Mouse (Mus musculus) hindbrain, embryonic 14.5 days (tissue): ENCODE data around the gene Heg1. TPM values are rescaled to one million over a fixed set of nuclear protein-coding genes. Genes with fewer than 3 reads are reported as not detected.

Source experiments
- ATAC-seq: fragments of 200-750 bp; cut with Nextera tagmentation; 2 replicates; pipeline ENCODE4 v1.8.0; 2017; ENCODE audit warnings: moderate number of reproducible peaks, mild to moderate bottlenecking, moderate TSS enrichment, moderate library complexity; ENCODE audit not compliant: low FRiP score
- DNase-seq: peaks from one replicate; pipeline ENCODE4 v3.0.0-alpha.2; 2015; ENCODE audit warnings: low spot score
- H3K27ac ChIP-seq: fragments of 300-500 bp; sonication (generic); 2 replicates; pipeline ENCODE4 v1.5.1; 2014; ENCODE audit warnings: mild to moderate bottlenecking, moderate library complexity
- H3K27me3 ChIP-seq: fragments of 300-500 bp; sonication (generic); 2 replicates; pipeline ENCODE4 v1.6.1; 2014; ENCODE audit warnings: mild to moderate bottlenecking, low read length, mixed read lengths; ENCODE audit not compliant: control insufficient read depth, insufficient read depth
- H3K36me3 ChIP-seq: fragments of 300-500 bp; sonication (generic); replicated peaks from 2 replicates; pipeline ENCODE4 v1.6.1; 2014; ENCODE audit not compliant: control insufficient read depth, insufficient read depth
- H3K4me1 ChIP-seq: fragments of 300-500 bp; sonication (generic); replicated peaks from 2 replicates; pipeline ENCODE4 v1.6.1; 2014; ENCODE audit warnings: antibody characterized with exemption, low read length, mixed read lengths; ENCODE audit not compliant: control insufficient read depth, insufficient read depth
- H3K4me2 ChIP-seq: fragments of 300-500 bp; sonication (generic); replicated peaks from 2 replicates; pipeline ENCODE4 v1.6.1; 2014; ENCODE audit warnings: mild to moderate bottlenecking, moderate library complexity
- H3K4me3 ChIP-seq: fragments of 300-500 bp; sonication (generic); replicated peaks from 2 replicates; pipeline ENCODE4 v1.5.1; 2014; ENCODE audit warnings: mild to moderate bottlenecking, low read length
- H3K9ac ChIP-seq: fragments of 300-500 bp; sonication (generic); 2 replicates; pipeline ENCODE4 v1.6.1; 2014
- H3K9me3 ChIP-seq: fragments of 300-500 bp; sonication (generic); 2 replicates; pipeline ENCODE4 v1.6.1; 2016; ENCODE audit warnings: low read length; ENCODE audit not compliant: control insufficient read depth
- WGBS: fragments of 180-500 bp; shearing (Covaris S2); extraction: QIAGEN DNeasy Blood & Tissue Kit; methylation state at CpG from one replicate; pipeline ENCODE4 v1.1.7; 2014; 5-methylcytosine and 5-hydroxymethylcytosine counted together
- polyA plus RNA-seq: library from polyadenylated mRNA; unstranded; fragments of >200 nt; fragmentation: Nextera tagmentation; extraction: Ambion mirVana; gene quantifications from 2 replicates; pipeline ENCODE4 v1.2.1, GENCODE M21; 2014

The Heg1 gene
- 10.7 and 11.2 TPM in 2 replicates for polyA plus RNA-seq

- no peaks in the 10 kb centered on the region for H3K9me3 ChIP-seq
- H3K9ac ChIP-seq, result peak within 1 kb of the TSS; percentile 86
- under 1% methylated on average over 53 of the region's 57 CpGs for WGBS
- H3K4me3 ChIP-seq, result peak within 1 kb of the TSS; percentile 75
- peak; percentile 66 for ATAC-seq
- H3K36me3 ChIP-seq, result no peaks in the 10 kb centered on the region
- H3K27ac ChIP-seq, result peak within 1 kb of the TSS; percentile 63
- peak; percentile 66 for DNase-seq
- peak within 1 kb of the TSS; percentile 96 for H3K4me2 ChIP-seq
- H3K4me1 ChIP-seq, result 0 out of 2 replicates have a peak, but pooled peaks cover 5% of the 10 kb centered on the region
- H3K27me3 ChIP-seq, result no peaks in the 10 kb centered on the region
Observed at GRCm38 (mm10) chr16:33684162-33684702, at the start of gene Heg1. Gene Heg1, plus strand, starts transcription at chr16:33684370.

GRCm38 (mm10) chr16:33635836-33636595 lies 48.2 kb upstream of the Heg1 start:
- H3K4me2 ChIP-seq, result no peak overlapping the region
- no peak overlapping the region for H3K27ac ChIP-seq
- WGBS, result 83% methylated on average over 12 of the region's 12 CpGs
- no peaks in the 10 kb centered on the region for H3K27me3 ChIP-seq
- no peaks in the 10 kb centered on the region for H3K36me3 ChIP-seq
- no peak overlapping the region for H3K4me3 ChIP-seq
- ATAC-seq (no peak), DNase-seq (no peak)
- no peaks in the 10 kb centered on the region for H3K4me1 ChIP-seq
- no peaks in the 10 kb centered on the region for H3K9me3 ChIP-seq
- H3K9ac ChIP-seq, result no peak overlapping the region

- DNase-seq, result no peak
Observed at GRCm38 (mm10) chr16:33641779-33642178, 42.4 kb upstream of the Heg1 start.

GRCm38 (mm10) chr16:33653116-33653515 lies 31.1 kb upstream of the Heg1 start:
- no peak overlapping the region for H3K4me2 ChIP-seq
- no peak overlapping the region for H3K4me3 ChIP-seq
- H3K9me3 ChIP-seq, result peaks cover 23% of the 10 kb centered on the region
- WGBS, result 91% methylated on average over 6 of the region's 6 CpGs
- DNase-seq (no peak), ATAC-seq (no peak)
- no peak overlapping the region for H3K27ac ChIP-seq
- no peaks in the 10 kb centered on the region for H3K4me1 ChIP-seq
- H3K36me3 ChIP-seq, result no peaks in the 10 kb centered on the region
- no peaks in the 10 kb centered on the region for H3K27me3 ChIP-seq
- no peak overlapping the region for H3K9ac ChIP-seq

More at GRCm38 (mm10) chr16:33641779-33642178, 42.4 kb upstream of the Heg1 start:
- no peaks in the 10 kb centered on the region for H3K36me3 ChIP-seq
- no peak for ATAC-seq
- no peaks in the 10 kb centered on the region for H3K9me3 ChIP-seq
- H3K4me3 ChIP-seq, result no peak overlapping the region
- no peak overlapping the region for H3K4me2 ChIP-seq
- H3K4me1 ChIP-seq, result no peaks in the 10 kb centered on the region
- H3K9ac ChIP-seq, result no peak overlapping the region
- no peaks in the 10 kb centered on the region for H3K27me3 ChIP-seq
- no peak overlapping the region for H3K27ac ChIP-seq
- WGBS, result 77% methylated on average over 3 of the region's 3 CpGs

- Histone ChIP-seq H3K4me1 (no peaks in the 10 kb centered on the region), H3K4me3 (no peak overlapping the region), H3K4me2 (no peak overlapping the region), H3K36me3 (no peaks in the 10 kb centered on the region), H3K9me3 (peaks cover 9% of the 10 kb centered on the region), H3K9ac (no peak overlapping the region), H3K27me3 (no peaks in the 10 kb centered on the region), H3K27ac (no peak overlapping the region)
- ATAC-seq, result no peak
- DNase-seq, result no peak
- 96% methylated on average over 3 of the region's 3 CpGs for WGBS
Observed at GRCm38 (mm10) chr16:33655443-33655842, 28.7 kb upstream of the Heg1 start.

GRCm38 (mm10) chr16:33657191-33657590 lies 27.0 kb upstream of the Heg1 start:
- no peak for DNase-seq
- ATAC-seq, result no peak
- Histone ChIP-seq H3K4me2 (no peak overlapping the region), H3K27ac (no peak overlapping the region), H3K4me1 (no peaks in the 10 kb centered on the region), H3K9me3 (no peaks in the 10 kb centered on the region), H3K36me3 (no peaks in the 10 kb centered on the region), H3K4me3 (no peak overlapping the region), H3K27me3 (no peaks in the 10 kb centered on the region), H3K9ac (no peak overlapping the region)
- 92% methylated on average over 3 of the region's 3 CpGs for WGBS

GRCm38 (mm10) chr16:33658121-33658520 lies 26.0 kb upstream of the Heg1 start:
- no peak for ATAC-seq
- no peak overlapping the region for H3K27ac ChIP-seq
- H3K4me2 ChIP-seq, result no peak overlapping the region

GRCm38 (mm10) chr16:33659521-33659920 lies 24.6 kb upstream of the Heg1 start:
- ATAC-seq, result no peak
- H3K4me2 ChIP-seq, result no peak overlapping the region
- no peak overlapping the region for H3K4me3 ChIP-seq
- WGBS, result 92% methylated on average over 5 of the region's 5 CpGs
- no peaks in the 10 kb centered on the region for H3K27me3 ChIP-seq
- H3K9me3 ChIP-seq, result no peaks in the 10 kb centered on the region
- H3K36me3 ChIP-seq, result no peaks in the 10 kb centered on the region
- H3K27ac ChIP-seq, result no peak overlapping the region
- no peaks in the 10 kb centered on the region for H3K4me1 ChIP-seq
- H3K9ac ChIP-seq, result no peak overlapping the region
- no peak for DNase-seq

More at GRCm38 (mm10) chr16:33658121-33658520, 26.0 kb upstream of the Heg1 start:
- Histone ChIP-seq H3K36me3 (no peaks in the 10 kb centered on the region), H3K4me3 (no peak overlapping the region), H3K9ac (no peak overlapping the region), H3K27me3 (no peaks in the 10 kb centered on the region), H3K9me3 (no peaks in the 10 kb centered on the region), H3K4me1 (no peaks in the 10 kb centered on the region)
- 94% methylated on average over 3 of the region's 3 CpGs for WGBS
- DNase-seq, result no peak

- WGBS, result 78% methylated on average over 5 of the region's 5 CpGs
- H3K4me1 ChIP-seq, result no peaks in the 10 kb centered on the region
- no peaks in the 10 kb centered on the region for H3K27me3 ChIP-seq
- H3K4me2 ChIP-seq, result no peak overlapping the region
- DNase-seq, result no peak
- H3K4me3 ChIP-seq, result no peak overlapping the region
- no peaks in the 10 kb centered on the region for H3K36me3 ChIP-seq
- no peak overlapping the region for H3K27ac ChIP-seq
- no peak for ATAC-seq
- no peaks in the 10 kb centered on the region for H3K9me3 ChIP-seq
- H3K9ac ChIP-seq, result no peak overlapping the region
Observed at GRCm38 (mm10) chr16:33660125-33660524, 24.0 kb upstream of the Heg1 start.
